Mouse (Mus musculus): ENCODE measurements at regions not wholly inside any gene's neighbourhood (a gene's known extent, or its start where the extent isn't known, plus 50 kb on each side); places are given as distances from the start of the nearest gene placed in this dataset.

DNA sequence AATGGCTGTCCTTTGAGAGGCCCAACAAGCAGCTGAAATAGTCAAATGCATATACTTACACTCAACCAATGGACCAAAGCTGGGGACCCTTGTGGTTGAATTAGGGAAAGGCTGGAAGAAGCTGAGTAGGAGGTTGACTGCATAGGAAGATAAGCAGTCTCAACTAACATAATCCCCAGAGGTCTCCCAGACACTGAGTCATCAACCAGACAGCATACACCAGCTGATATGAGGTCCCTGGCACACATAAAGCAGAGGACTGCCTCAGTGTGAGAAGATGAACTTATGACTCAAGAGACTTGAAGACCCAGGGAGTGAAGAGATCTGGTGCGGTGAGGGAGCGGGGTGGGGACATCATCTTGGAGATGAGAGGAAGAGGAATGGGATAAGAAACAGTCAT is 863.8 kb downstream of the Nap1l3 start:
- DNase-seq (ENCODE audit: low spot score in 2 of 2) = no peak

GRCm38 (mm10) chrX:121519830-121520229 is 877.4 kb downstream of the Nap1l3 start:
- no peak for DNase-seq (ENCODE audit: low spot score in 2 of 2)

GRCm38 (mm10) chrX:121497727-121498126 is 899.5 kb downstream of the Nap1l3 start:
- peak in 1 of 2 experiments; percentile 4 for DNase-seq (ENCODE audit: low spot score in 2 of 2)

- no peak for DNase-seq (ENCODE audit: low spot score in 2 of 2)
Observed at GRCm38 (mm10) chrX:121497219-121497618, 900.0 kb downstream of the Nap1l3 start.

- no peak for DNase-seq (ENCODE audit: low spot score in 2 of 2)
Observed at GRCm38 (mm10) chrX:121479402-121479989, 917.7 kb downstream of the Nap1l3 start.

GRCm38 (mm10) chrX:121429078-121429477 is 968.1 kb downstream of the Nap1l3 start:
- DNase-seq (ENCODE audit: low spot score in 2 of 2) = no peak

Measured in frontal cortex, postnatal 10 days (tissue).